Mouse (Mus musculus): ENCODE data around the gene Rab33a. TPM values are rescaled to one million over a fixed set of nuclear protein-coding genes. Genes with fewer than 3 reads are reported as not detected.

Rab33a gene
- polyA plus RNA-seq, 1 experiment from 2014 or later = 98.7 TPM

DNA sequence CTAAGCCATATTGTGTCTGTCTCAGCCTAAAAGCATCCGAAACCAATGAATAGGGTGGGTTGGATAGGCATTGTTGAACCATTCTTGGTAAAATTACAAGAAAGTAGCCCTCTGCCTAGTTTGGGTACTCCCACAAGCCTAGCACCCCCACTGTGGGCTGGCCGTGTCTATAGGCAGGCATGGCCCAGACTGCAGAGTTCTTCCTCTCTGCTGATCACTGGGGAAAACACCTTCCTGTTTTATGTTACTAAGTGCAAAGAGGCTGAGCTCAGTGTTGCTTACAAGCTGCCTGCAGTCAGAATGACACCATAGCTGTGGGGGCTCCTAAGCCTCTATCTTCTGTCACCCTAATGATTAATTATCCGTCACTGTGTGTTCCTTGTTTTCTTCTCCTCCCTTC lies 4.4 kb downstream of the Rab33a start:
- Histone ChIP-seq H3K4me2 (ENCODE audit: low read length) (peak overlapping the region; percentile 42), H3K27ac (ENCODE audit: low read depth, low read length) (no peak overlapping the region), H3K4me3 (ENCODE audit: low read length) (no peak overlapping the region), H3K9ac (ENCODE audit: low read depth, low read length) (no peak overlapping the region), H3K4me1 (ENCODE audit: control insufficient read depth, insufficient read depth, low read depth, low read length) (peaks cover 11% of the 10 kb centered on the region), H3K27me3 (replicated peaks; ENCODE audit: control insufficient read depth, insufficient read depth, low read length) (no peaks in the 10 kb centered on the region), H3K36me3 (ENCODE audit: control insufficient read depth, insufficient read depth, low read length) (no peaks in the 10 kb centered on the region), H3K9me3 (ENCODE audit: control insufficient read depth, low read length) (no peaks in the 10 kb centered on the region)
- 57% methylated on average over 3 of the region's 3 CpGs for WGBS
- ATAC-seq = no peak

DNA sequence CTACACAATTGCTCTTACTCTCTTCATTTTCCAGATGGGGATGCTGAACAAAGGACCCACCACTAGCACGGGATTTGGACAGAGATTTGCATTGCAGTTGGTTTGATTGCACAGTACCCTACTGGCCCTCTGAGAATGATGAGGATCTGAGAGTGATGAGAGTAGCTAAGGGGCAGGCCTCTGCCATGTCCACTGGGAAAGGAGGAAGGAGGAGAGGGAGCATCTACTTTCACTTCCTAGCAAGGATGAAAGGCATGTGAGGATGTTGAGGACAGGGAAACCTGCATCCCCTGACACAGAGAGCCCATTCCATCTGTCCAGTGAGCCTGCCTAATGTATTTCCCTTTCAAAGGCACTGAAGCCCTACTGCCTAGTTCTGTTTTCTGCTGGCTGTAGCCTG lies 6.2 kb downstream of the Rab33a start:
- Histone ChIP-seq H3K4me3 (ENCODE audit: low read length) (no peak overlapping the region), H3K4me2 (ENCODE audit: low read length) (no peak overlapping the region), H3K36me3 (ENCODE audit: control insufficient read depth, insufficient read depth, low read length) (no peaks in the 10 kb centered on the region), H3K27ac (ENCODE audit: low read depth, low read length) (no peak overlapping the region), H3K9me3 (ENCODE audit: control insufficient read depth, low read length) (no peaks in the 10 kb centered on the region), H3K4me1 (ENCODE audit: control insufficient read depth, insufficient read depth, low read depth, low read length) (peaks cover 11% of the 10 kb centered on the region), H3K27me3 (replicated peaks; ENCODE audit: control insufficient read depth, insufficient read depth, low read length) (no peaks in the 10 kb centered on the region), H3K9ac (ENCODE audit: low read depth, low read length) (no peak overlapping the region)
- WGBS = 69% methylated on average over 1 of the region's 1 CpGs
- no peak for ATAC-seq

DNA sequence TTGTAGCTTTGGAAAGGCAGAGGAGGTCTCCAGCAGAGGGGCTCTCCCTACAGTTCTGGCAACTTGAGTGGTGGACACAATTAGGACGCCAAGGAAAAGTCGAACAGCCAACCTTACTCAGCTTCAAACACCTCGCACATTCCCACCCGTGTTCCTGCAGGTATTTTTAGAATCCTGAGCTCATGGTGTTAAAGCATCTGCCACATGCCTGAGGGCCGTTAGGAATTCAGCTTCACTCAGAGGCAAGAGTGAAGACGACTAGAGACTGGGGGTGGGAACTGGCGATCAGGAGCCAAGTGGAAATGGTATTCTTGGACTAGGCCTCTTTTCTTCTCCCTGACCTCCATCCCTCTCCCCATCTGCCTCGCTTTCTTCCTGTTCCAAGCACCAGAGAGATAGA lies 6.8 kb downstream of the Rab33a start:
- Histone ChIP-seq H3K4me2 (ENCODE audit: low read length) (no peak overlapping the region), H3K9ac (ENCODE audit: low read depth, low read length) (no peak overlapping the region), H3K9me3 (ENCODE audit: control insufficient read depth, low read length) (no peaks in the 10 kb centered on the region), H3K27me3 (replicated peaks; ENCODE audit: control insufficient read depth, insufficient read depth, low read length) (no peaks in the 10 kb centered on the region), H3K4me3 (ENCODE audit: low read length) (no peak overlapping the region), H3K4me1 (ENCODE audit: control insufficient read depth, insufficient read depth, low read depth, low read length) (peaks cover 11% of the 10 kb centered on the region), H3K36me3 (ENCODE audit: control insufficient read depth, insufficient read depth, low read length) (no peaks in the 10 kb centered on the region), H3K27ac (ENCODE audit: low read depth, low read length) (no peak overlapping the region)
- WGBS = 68% methylated on average over 8 of the region's 8 CpGs
- ATAC-seq = no peak

DNA sequence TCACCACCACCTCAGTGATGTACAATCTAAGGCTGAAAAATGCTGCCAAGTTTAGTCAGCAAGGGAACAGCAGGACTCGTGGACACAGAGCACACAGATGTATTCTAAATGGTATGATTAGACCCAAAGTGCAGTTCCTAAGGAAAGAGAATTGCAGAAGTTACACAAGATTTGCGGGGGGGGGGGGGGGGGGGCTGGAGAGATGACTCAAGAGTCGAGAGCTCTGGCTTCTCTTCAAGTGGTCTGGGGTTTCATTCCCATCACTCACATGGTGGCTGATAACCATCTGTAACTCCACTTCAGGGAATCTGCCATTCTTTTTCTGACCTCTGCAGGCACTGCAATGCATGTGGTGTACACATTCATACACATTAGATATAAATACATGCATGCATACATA lies 7.3 kb downstream of the Rab33a start:
- Histone ChIP-seq H3K4me2 (ENCODE audit: low read length) (no peak overlapping the region), H3K4me1 (ENCODE audit: control insufficient read depth, insufficient read depth, low read depth, low read length) (peaks cover 10% of the 10 kb centered on the region), H3K4me3 (ENCODE audit: low read length) (no peak overlapping the region), H3K27ac (ENCODE audit: low read depth, low read length) (no peak overlapping the region), H3K27me3 (replicated peaks; ENCODE audit: control insufficient read depth, insufficient read depth, low read length) (no peaks in the 10 kb centered on the region), H3K36me3 (ENCODE audit: control insufficient read depth, insufficient read depth, low read length) (no peaks in the 10 kb centered on the region), H3K9ac (ENCODE audit: low read depth, low read length) (no peak overlapping the region), H3K9me3 (ENCODE audit: control insufficient read depth, low read length) (no peaks in the 10 kb centered on the region)
- no peak for ATAC-seq
- WGBS = 79% methylated on average over 1 of the region's 3 CpGs

DNA sequence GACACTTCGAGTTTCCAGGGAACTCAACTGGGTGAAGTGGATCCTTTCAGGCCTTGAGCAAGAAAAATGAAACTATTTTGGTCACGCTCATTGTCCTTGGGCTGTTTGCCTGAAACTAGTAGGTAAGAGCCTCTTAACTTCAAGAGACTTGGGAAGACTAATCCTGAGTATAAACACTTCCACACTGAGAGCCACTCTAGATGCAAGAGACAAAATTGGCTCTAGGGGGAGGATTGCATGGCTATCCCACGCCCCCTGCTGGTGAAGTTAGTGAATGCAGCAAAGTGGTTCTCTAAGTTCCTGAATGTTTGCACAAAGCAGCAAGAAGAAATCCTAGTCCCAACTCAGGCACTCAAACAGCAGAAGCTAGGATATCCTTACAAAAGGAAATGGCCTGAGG lies 13.1 kb downstream of the Rab33a start:
- peak; percentile 52; the same call in 1 of the 2 replicates for ATAC-seq
- Histone ChIP-seq H3K9me3 (ENCODE audit: control insufficient read depth, low read length) (no peaks in the 10 kb centered on the region), H3K4me2 (ENCODE audit: low read length) (no peak overlapping the region), H3K27me3 (replicated peaks; ENCODE audit: control insufficient read depth, insufficient read depth, low read length) (no peaks in the 10 kb centered on the region), H3K4me1 (ENCODE audit: control insufficient read depth, insufficient read depth, low read depth, low read length) (no peaks in the 10 kb centered on the region), H3K36me3 (ENCODE audit: control insufficient read depth, insufficient read depth, low read length) (no peaks in the 10 kb centered on the region), H3K9ac (ENCODE audit: low read depth, low read length) (no peak overlapping the region), H3K27ac (ENCODE audit: low read depth, low read length) (no peak overlapping the region), H3K4me3 (ENCODE audit: low read length) (no peak overlapping the region)
- WGBS = 34% methylated on average over 3 of the region's 3 CpGs

Other genes starting within 250 kb of the Rab33a start
- 6.8 and 7.3 TPM in 2 replicates for gene Bcorl1, start 177.9 kb upstream of the Rab33a start, polyA plus RNA-seq (2015; fragmentation: Nextera tagmentation; extraction: Ambion mirVana)
- 0.35 and 0.82 TPM in 2 replicates for gene Elf4, start 56.2 kb upstream of the Rab33a start, polyA plus RNA-seq (2015; fragmentation: Nextera tagmentation; extraction: Ambion mirVana)
- 42.1 and 45.1 TPM in 2 replicates for gene Aifm1, start 5.7 kb upstream of the Rab33a start, polyA plus RNA-seq (2015; fragmentation: Nextera tagmentation; extraction: Ambion mirVana)
- 6.6 and 7.2 TPM in 2 replicates for gene Zfp280c, start 75.2 kb downstream of the Rab33a start, polyA plus RNA-seq (2015; fragmentation: Nextera tagmentation; extraction: Ambion mirVana)
- gene Slc25a14, start 104.1 kb downstream of the Rab33a start, polyA plus RNA-seq (2015; fragmentation: Nextera tagmentation; extraction: Ambion mirVana) = 42.8 and 45.5 TPM in 2 replicates
- not detected in 2 replicates for gene Gpr119, start 155.2 kb downstream of the Rab33a start, polyA plus RNA-seq (2015; fragmentation: Nextera tagmentation; extraction: Ambion mirVana)
- 16.9 and 17.2 TPM in 2 replicates for gene Rbmx2, start 175.7 kb downstream of the Rab33a start, polyA plus RNA-seq (2015; fragmentation: Nextera tagmentation; extraction: Ambion mirVana)